Mouse (Mus musculus) lung, embryonic 14.5 days (tissue): ENCODE data around the gene Kidins220. TPM values are rescaled to one million over a fixed set of nuclear protein-coding genes. Genes with fewer than 3 reads are reported as not detected.

Source experiments
- ATAC-seq: fragments of 200-750 bp; cut with Nextera tagmentation; 2 replicates; pipeline ENCODE4 v1.8.0; 2017; ENCODE audit warnings: mild to moderate bottlenecking, moderate TSS enrichment, moderate library complexity; ENCODE audit not compliant: insufficient read depth
- DNase-seq: peaks from one replicate; pipeline ENCODE4 v3.0.0-alpha.2; 2015
- H3K27ac ChIP-seq: fragments of 300-500 bp; sonication (generic); 2 replicates; pipeline ENCODE4 v1.5.1; 2014; ENCODE audit warnings: low read depth, mild to moderate bottlenecking, moderate library complexity
- H3K27me3 ChIP-seq: fragments of 300-500 bp; sonication (generic); 2 replicates; pipeline ENCODE4 v1.6.1; 2014; ENCODE audit warnings: low read length, control low read depth; ENCODE audit not compliant: insufficient read depth
- H3K36me3 ChIP-seq: fragments of 300-500 bp; sonication (generic); 2 replicates; pipeline ENCODE4 v1.6.1; 2014; ENCODE audit warnings: control low read depth; ENCODE audit not compliant: insufficient read depth
- H3K4me1 ChIP-seq: fragments of 300-500 bp; sonication (generic); 2 replicates; pipeline ENCODE4 v1.6.1; 2014; ENCODE audit warnings: antibody characterized with exemption, control low read depth; ENCODE audit not compliant: insufficient read depth
- H3K4me2 ChIP-seq: fragments of 300-500 bp; sonication (generic); 2 replicates; pipeline ENCODE4 v1.6.1; 2014; ENCODE audit warnings: mild to moderate bottlenecking
- H3K4me3 ChIP-seq: fragments of 300-500 bp; sonication (generic); 2 replicates; pipeline ENCODE4 v1.5.1; 2014; ENCODE audit warnings: low read depth, low read length
- H3K9ac ChIP-seq: fragments of 300-500 bp; sonication (generic); 2 replicates; pipeline ENCODE4 v1.6.1; 2014
- H3K9me3 ChIP-seq: fragments of 300-500 bp; sonication (generic); 2 replicates; pipeline ENCODE4 v1.6.1; 2016; ENCODE audit warnings: low read depth, low read length, control low read depth
- CTCF ChIP-seq: IDR thresholded peaks from 2 replicates; pipeline ENCODE4 v1.5.1; 2016; ENCODE audit warnings: antibody characterized with exemption, low read depth
- WGBS: fragments of 180-500 bp; shearing (Covaris S2); extraction: QIAGEN DNeasy Blood & Tissue Kit; methylation state at CpG from one replicate; pipeline ENCODE4 v1.1.7; 2014; 5-methylcytosine and 5-hydroxymethylcytosine counted together
- polyA plus RNA-seq: library from polyadenylated mRNA; unstranded; fragments of >200 nt; fragmentation: Nextera tagmentation; extraction: Ambion mirVana; gene quantifications from 2 replicates; pipeline ENCODE4 v1.2.1, GENCODE M21; 2014

Kidins220 gene
- polyA plus RNA-seq, 1 experiment from 2014 or later: 25.7 TPM

DNA sequence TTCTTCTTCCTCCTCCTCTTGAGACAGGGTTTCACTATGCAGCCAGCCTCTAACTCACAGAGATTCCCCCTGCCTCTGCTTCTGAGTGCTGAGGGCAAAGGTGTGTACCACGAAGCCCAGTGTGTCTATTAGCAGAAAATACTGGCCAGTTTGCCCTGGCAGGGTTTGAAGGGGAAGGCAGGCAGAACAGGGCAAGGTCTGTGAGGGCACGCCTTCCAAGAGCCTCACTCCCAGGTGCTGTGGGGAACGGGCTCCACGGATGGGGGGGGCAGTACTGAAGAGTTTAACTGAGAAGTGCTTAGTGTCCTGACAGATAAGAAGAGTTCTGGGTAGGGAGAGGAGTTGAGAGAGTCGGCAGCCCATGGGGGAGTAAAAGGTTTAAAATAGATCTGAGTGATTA, 1.1 kb upstream of the Kidins220 start:
- WGBS: 59% methylated on average over 5 of the region's 5 CpGs
- H3K4me3 ChIP-seq: no peak overlapping the region
- H3K4me2 ChIP-seq: no peak overlapping the region
- H3K27me3 ChIP-seq: no peaks in the 10 kb centered on the region
- H3K36me3 ChIP-seq: no peaks in the 10 kb centered on the region
- ATAC-seq (no peak; the same call in 1 of the 2 replicates), DNase-seq (no peak)
- H3K9ac ChIP-seq: no peak overlapping the region
- H3K9me3 ChIP-seq: no peaks in the 10 kb centered on the region
- TF ChIP-seq CTCF: no peak
- no peak overlapping the region for H3K27ac ChIP-seq
- 0 out of 2 replicates have a peak, but pooled peaks cover 6% of the 10 kb centered on the region for H3K4me1 ChIP-seq

DNA sequence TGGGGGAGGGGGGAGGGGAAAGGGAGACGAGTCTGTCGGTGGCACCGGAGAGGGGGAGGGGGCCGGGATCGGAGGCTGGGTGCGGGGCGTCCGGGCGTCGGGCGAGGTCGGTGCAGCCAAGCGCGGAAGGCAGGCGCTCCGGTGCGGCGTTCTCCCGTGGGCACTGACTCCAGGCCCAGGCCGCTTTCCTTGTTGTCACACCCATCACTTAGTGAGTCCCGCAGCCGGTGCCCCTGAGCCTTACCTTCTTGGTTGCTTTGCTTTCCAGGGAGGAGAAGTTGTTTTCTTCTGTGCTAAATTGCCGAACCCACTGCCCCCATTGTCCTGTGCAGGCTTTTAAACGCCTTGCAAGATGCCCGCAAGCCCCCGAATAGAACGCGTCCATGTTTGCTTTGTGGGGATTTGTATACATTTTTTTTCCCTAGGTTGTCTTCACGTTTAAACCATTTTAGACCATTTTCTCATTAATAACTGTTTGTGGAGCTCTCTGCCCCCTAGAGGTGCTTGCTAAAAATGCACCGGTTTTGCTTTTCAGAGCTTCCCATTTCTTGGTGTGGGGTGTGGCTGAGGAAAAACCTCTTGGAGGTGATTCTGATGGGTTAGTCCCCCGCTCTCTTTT, 499 bp downstream of the Kidins220 start:
- WGBS: under 1% methylated on average over 29 of the region's 31 CpGs
- no peaks in the 10 kb centered on the region for H3K36me3 ChIP-seq
- peak; percentile 70 for TF ChIP-seq CTCF
- H3K27ac ChIP-seq: peak overlapping the region; percentile 87
- peak overlapping the region; percentile 61 for H3K9ac ChIP-seq
- H3K9me3 ChIP-seq: no peaks in the 10 kb centered on the region
- H3K27me3 ChIP-seq: no peaks in the 10 kb centered on the region
- peak overlapping the region; percentile 78 for H3K4me3 ChIP-seq
- H3K4me2 ChIP-seq: peak overlapping the region; percentile 69
- 0 out of 2 replicates have a peak, but pooled peaks cover 6% of the 10 kb centered on the region for H3K4me1 ChIP-seq
- peak; percentile 81; the same call in 1 of the 2 replicates for ATAC-seq
- DNase-seq: peak; percentile 92

DNA sequence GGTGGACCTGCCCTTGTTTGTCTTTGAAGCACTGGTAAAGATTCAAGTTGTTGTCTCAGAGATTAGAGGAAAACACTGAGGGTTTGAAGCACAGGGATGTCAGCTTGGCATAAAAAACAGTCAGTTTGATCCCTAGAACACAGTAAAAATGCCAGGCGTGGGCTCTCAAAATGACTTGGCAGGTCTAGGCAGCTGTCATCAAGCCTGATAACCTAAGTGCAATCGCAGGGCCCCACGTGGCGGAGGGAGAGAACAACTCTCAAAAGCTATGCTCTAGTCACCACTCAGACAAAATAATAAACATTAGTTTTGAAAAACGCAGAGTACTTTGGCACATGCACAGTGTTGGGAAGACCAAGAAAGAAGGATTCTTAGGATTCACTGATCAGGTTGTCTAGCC, 10.5 kb downstream of the Kidins220 start:
- Histone ChIP-seq H3K9me3 (no peaks in the 10 kb centered on the region), H3K36me3 (peaks cover 33% of the 10 kb centered on the region), H3K9ac (no peak overlapping the region), H3K27ac (no peak overlapping the region), H3K4me2 (no peak overlapping the region), H3K27me3 (no peaks in the 10 kb centered on the region), H3K4me3 (no peak overlapping the region), H3K4me1 (no peaks in the 10 kb centered on the region)
- ATAC-seq (no peak), DNase-seq (no peak)
- no peak for TF ChIP-seq CTCF
- WGBS: 67% methylated on average over 5 of the region's 5 CpGs

DNA sequence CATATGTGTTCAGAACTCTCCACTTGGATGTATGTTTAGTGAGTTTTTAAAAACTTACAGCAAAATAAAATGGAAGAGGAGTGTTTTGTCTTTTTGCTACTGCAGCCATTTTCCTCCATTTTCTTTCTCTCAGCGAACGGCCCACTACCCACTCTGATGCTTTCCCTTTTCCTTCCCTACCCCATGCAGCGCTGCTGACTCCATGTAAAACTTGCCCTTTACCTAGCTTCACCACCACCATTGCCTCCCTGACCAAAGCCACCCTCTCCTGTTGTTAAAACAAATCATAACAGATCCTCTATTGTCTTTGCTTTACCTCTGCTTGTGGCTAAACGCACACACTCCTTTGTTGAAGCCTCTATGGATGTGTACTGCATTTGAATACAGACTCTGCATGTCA, 20.6 kb downstream of the Kidins220 start:
- Histone ChIP-seq H3K9ac (no peak overlapping the region), H3K27ac (no peak overlapping the region), H3K36me3 (peaks cover 80% of the 10 kb centered on the region), H3K4me2 (no peak overlapping the region), H3K4me3 (no peak overlapping the region), H3K9me3 (no peaks in the 10 kb centered on the region), H3K27me3 (no peaks in the 10 kb centered on the region), H3K4me1 (no peaks in the 10 kb centered on the region)
- DNase-seq (no peak), ATAC-seq (no peak)
- 94% methylated on average over 4 of the region's 4 CpGs for WGBS
- no peak for TF ChIP-seq CTCF

DNA sequence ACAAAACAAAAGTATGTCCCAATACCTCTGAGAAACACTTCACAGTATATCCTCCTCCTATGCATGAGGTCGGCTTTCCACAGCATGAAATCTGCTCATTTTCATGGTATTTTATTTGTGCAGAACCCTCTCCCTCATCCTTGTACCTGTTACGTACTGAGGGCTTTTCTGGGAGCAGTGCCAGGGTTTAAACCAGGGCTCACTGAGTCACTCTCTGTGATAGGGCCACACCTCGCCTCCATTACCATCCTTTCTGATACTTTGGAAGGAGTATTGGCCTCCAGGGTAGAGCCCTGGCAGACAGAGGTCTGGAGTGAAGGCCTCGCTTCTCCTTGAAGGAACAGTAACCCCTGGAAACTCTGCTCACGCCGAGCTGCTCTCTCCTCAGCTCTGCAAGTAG, 30.6 kb downstream of the Kidins220 start:
- no peak for DNase-seq
- H3K9ac ChIP-seq: no peak overlapping the region
- no peaks in the 10 kb centered on the region for H3K4me1 ChIP-seq
- H3K36me3 ChIP-seq: peaks cover 74% of the 10 kb centered on the region
- TF ChIP-seq CTCF: no peak
- no peak overlapping the region for H3K27ac ChIP-seq
- H3K27me3 ChIP-seq: no peaks in the 10 kb centered on the region
- no peaks in the 10 kb centered on the region for H3K9me3 ChIP-seq
- no peak for ATAC-seq
- H3K4me2 ChIP-seq: no peak overlapping the region
- 71% methylated on average over 6 of the region's 6 CpGs for WGBS
- H3K4me3 ChIP-seq: no peak overlapping the region

DNA sequence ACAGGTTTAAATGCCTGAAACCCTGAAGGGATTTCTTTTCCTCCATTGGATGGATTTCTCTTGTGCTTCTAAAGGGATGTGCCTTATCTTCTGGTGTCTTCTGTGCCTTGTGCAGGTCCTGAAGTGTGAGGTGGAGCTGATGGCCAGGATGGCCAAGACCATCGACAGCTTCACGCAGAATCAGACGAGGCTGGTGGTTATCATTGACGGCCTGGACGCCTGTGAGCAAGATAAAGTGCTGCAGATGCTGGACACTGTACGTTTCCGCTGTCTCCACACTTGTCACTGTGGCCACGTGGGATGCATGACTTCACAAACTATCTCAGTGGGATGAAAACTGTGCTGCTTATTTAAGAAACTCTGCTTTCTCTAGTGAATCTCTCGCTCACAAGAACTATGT, 35.2 kb downstream of the Kidins220 start:
- DNase-seq (no peak), ATAC-seq (no peak)
- Histone ChIP-seq H3K4me1 (no peaks in the 10 kb centered on the region), H3K27me3 (no peaks in the 10 kb centered on the region), H3K36me3 (peaks cover 79% of the 10 kb centered on the region), H3K9ac (no peak overlapping the region), H3K9me3 (no peaks in the 10 kb centered on the region), H3K4me3 (no peak overlapping the region), H3K27ac (no peak overlapping the region), H3K4me2 (no peak overlapping the region)
- TF ChIP-seq CTCF: no peak
- WGBS: 68% methylated on average over 9 of the region's 9 CpGs

DNA sequence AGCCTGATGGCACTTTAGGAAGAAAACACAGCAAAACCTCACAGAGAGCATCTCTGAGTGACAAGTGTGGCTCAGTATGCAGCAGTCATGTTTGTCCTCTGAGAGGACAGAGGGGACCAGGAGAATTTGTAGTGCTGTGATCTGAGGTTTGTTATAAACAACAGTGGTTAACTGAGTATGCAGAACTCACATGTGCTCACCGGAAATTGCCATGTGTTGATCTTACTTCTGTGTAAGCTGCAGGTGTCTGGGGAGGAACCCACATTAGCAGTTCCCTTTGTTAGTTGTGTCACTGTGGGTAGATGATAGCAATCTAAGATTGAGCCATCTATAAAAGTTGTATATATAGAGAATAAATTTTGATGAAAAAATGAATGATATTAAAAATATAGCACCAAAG, 35.7 kb downstream of the Kidins220 start:
- WGBS: 75% methylated on average over 1 of the region's 1 CpGs
- peaks cover 79% of the 10 kb centered on the region for H3K36me3 ChIP-seq
- no peak for TF ChIP-seq CTCF

More for the DNA sequence above, 35.7 kb downstream of the Kidins220 start:
- Histone ChIP-seq H3K27me3 (no peaks in the 10 kb centered on the region), H3K4me3 (no peak overlapping the region), H3K9ac (no peak overlapping the region), H3K4me2 (no peak overlapping the region), H3K27ac (no peak overlapping the region), H3K4me1 (no peaks in the 10 kb centered on the region), H3K9me3 (no peaks in the 10 kb centered on the region)
- ATAC-seq (no peak), DNase-seq (no peak)
